ENCODE assay signal across 18 mouse cellular contexts in the genomic region with DNA sequence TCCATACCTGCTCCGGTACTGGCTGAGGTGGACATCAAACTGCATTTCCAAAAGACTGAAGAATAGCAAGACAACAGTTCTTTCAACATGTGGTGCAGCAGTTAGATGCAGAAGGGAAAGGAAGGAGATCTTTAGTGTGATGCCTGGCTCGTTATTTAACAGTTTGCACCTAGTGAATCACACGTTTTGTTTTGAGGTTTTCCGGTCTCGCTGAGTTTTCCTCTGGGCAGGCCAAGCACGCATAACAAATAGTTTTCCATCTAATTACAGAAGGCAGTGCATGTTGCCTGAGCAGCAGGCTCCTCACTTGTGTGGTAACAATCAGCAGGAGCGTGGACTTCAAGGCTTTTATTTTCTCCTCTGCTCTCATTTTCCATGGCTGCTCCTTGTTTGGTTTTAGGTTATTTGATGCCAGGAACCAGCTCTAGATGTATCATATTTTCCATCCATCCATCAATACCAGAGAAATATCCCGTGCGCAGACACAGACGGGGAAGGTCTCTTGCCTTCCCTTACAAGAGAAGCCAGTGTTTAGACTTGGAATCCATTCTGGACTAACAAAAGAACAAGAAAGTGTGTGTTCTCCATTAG.
A peak's percentile ranks its signal among the peaks of the same experiment; 100 is the strongest.
DNase-seq lines count a peak whose midpoint lies in the region; ATAC-seq and TF ChIP-seq lines count a peak whose summit lies in the region.
"Had no signal": no experiment of that assay in that cellular context is flagged by ENCODE, and none has a peak within 500 bp of the region (broad histone marks: within the 10 kb centered on the region; RNA-seq: fewer than 3 reads in every experiment).

No protein-coding gene starts in this region.

- no peak for TF ChIP-seq CTCF in liver, adult 2 months (IDR thresholded peaks at IDR 0.05; ENCODE audit: low read depth, low read length)
- TF ChIP-seq CTCF in stomach, postnatal 0 days (IDR thresholded peaks at IDR 0.05; ENCODE audit: low read depth) = no peak
- TF ChIP-seq CTCF in cerebellum, adult 2 months (IDR thresholded peaks at IDR 0.05; ENCODE audit: borderline replicate concordance, insufficient read depth, low read depth, low read length) = no peak

- TF ChIP-seq EP300 in stomach, postnatal 0 days (optimal IDR thresholded peaks at IDR 0.05) = no peak

- H3K36me3 ChIP-seq in liver, adult 2 months (ENCODE audit: control insufficient read depth, insufficient read depth, low read length) = no peaks in the 10 kb centered on the region
- H3K36me3 ChIP-seq in embryonic facial prominence, embryonic 13.5 days = no peaks in the 10 kb centered on the region
- no peaks in the 10 kb centered on the region for H3K36me3 ChIP-seq in limb, embryonic 11.5 days (ENCODE audit: control insufficient read depth, insufficient read depth, low read length)
- H3K36me3 ChIP-seq in stomach, postnatal 0 days (ENCODE audit: control insufficient read depth, insufficient read depth, low read length) = no peaks in the 10 kb centered on the region
- H3K36me3 ChIP-seq: heart, embryonic 12.5 days; intestine, embryonic 15.5 days; neural tube, embryonic 13.5 days had no signal

- peaks cover 20% of the 10 kb centered on the region for H3K4me1 ChIP-seq in liver, adult 2 months (ENCODE audit: control insufficient read depth, insufficient read depth, low read length)
- peaks cover 11% of the 10 kb centered on the region for H3K4me1 ChIP-seq in embryonic facial prominence, embryonic 13.5 days
- H3K4me1 ChIP-seq in limb, embryonic 11.5 days (ENCODE audit: control insufficient read depth, insufficient read depth, low read length) = no peaks in the 10 kb centered on the region
- no peaks in the 10 kb centered on the region; the same call in 1 of the 2 replicates for H3K4me1 ChIP-seq in stomach, postnatal 0 days (replicated peaks; ENCODE audit: control insufficient read depth, insufficient read depth)
- H3K4me1 ChIP-seq in cerebellum, adult 2 months (ENCODE audit: control insufficient read depth, insufficient read depth, low read length) = no peaks in the 10 kb centered on the region
- H3K4me1 ChIP-seq: heart, embryonic 12.5 days; intestine, embryonic 15.5 days had no signal

- no peaks in the 10 kb centered on the region for H3K27me3 ChIP-seq in liver, adult 2 months (ENCODE audit: control insufficient read depth, insufficient read depth, low read length)
- no peaks in the 10 kb centered on the region for H3K27me3 ChIP-seq in embryonic facial prominence, embryonic 13.5 days
- H3K27me3 ChIP-seq in limb, embryonic 11.5 days (ENCODE audit: control insufficient read depth, insufficient read depth, low read length) = no peaks in the 10 kb centered on the region
- H3K27me3 ChIP-seq in stomach, postnatal 0 days (ENCODE audit: control insufficient read depth, insufficient read depth, low read length) = no peaks in the 10 kb centered on the region
- H3K27me3 ChIP-seq in cerebellum, adult 2 months (ENCODE audit: control insufficient read depth, insufficient read depth, low read length) = no peaks in the 10 kb centered on the region
- H3K27me3 ChIP-seq: CH12.LX; heart, embryonic 12.5 days; intestine, embryonic 15.5 days; megakaryocyte, embryonic 14.5 days; neural tube, embryonic 13.5 days had no signal

- peak overlapping the region; percentile 10 for H3K27ac ChIP-seq in liver, adult 2 months (replicated peaks; ENCODE audit: insufficient read depth, low read depth, low read length)
- H3K27ac ChIP-seq in embryonic facial prominence, embryonic 13.5 days = peak overlapping the region; percentile 39; the same call in 1 of the 2 replicates
- 0 out of 2 replicates have a peak overlapping the region, but pooled peaks have one; percentile 25 for H3K27ac ChIP-seq in limb, embryonic 11.5 days (replicated peaks; ENCODE audit: low read depth, low read length)
- peak overlapping the region; percentile 67 for H3K27ac ChIP-seq in stomach, postnatal 0 days (replicated peaks)
- no peak overlapping the region for H3K27ac ChIP-seq in cerebellum, adult 2 months (ENCODE audit: insufficient read depth, low read length)
- H3K27ac ChIP-seq: intestine, embryonic 15.5 days; neural tube, embryonic 13.5 days had no signal

- H3K4me2 ChIP-seq in embryonic facial prominence, embryonic 13.5 days = no peak overlapping the region
- H3K4me2 ChIP-seq in limb, embryonic 11.5 days (ENCODE audit: low read depth, severe bottlenecking) = no peak overlapping the region
- H3K4me2 ChIP-seq in stomach, postnatal 0 days (replicated peaks; ENCODE audit: low read depth) = no peak overlapping the region
- H3K4me2 ChIP-seq: heart, embryonic 12.5 days; intestine, embryonic 15.5 days; neural tube, embryonic 13.5 days had no signal

- H3K4me3 ChIP-seq in liver, adult 2 months (ENCODE audit: insufficient read depth, low read depth, low read length) = no peak overlapping the region
- H3K4me3 ChIP-seq in embryonic facial prominence, embryonic 13.5 days = no peak overlapping the region
- no peak overlapping the region for H3K4me3 ChIP-seq in limb, embryonic 11.5 days (ENCODE audit: low read depth, low read length)
- no peak overlapping the region for H3K4me3 ChIP-seq in stomach, postnatal 0 days (ENCODE audit: low read depth, low read length)
- no peak overlapping the region for H3K4me3 ChIP-seq in cerebellum, adult 2 months (replicated peaks; ENCODE audit: insufficient read depth, low read depth, low read length)
- H3K4me3 ChIP-seq: heart, embryonic 12.5 days; intestine, embryonic 15.5 days; megakaryocyte, embryonic 14.5 days; neural tube, embryonic 13.5 days had no signal

- no peak for TF ChIP-seq POLR2A in liver, adult 2 months (IDR thresholded peaks at IDR 0.05; ENCODE audit: extremely low read depth, insufficient read depth, low read length)
- TF ChIP-seq POLR2A in cerebellum, adult 2 months (IDR thresholded peaks at IDR 0.05; ENCODE audit: borderline replicate concordance, insufficient read depth, low read length) = no peak

- H3K9ac ChIP-seq in liver, adult 2 months (ENCODE audit: low read depth, low read length) = no peak overlapping the region
- no peak overlapping the region for H3K9ac ChIP-seq in embryonic facial prominence, embryonic 13.5 days
- no peak overlapping the region for H3K9ac ChIP-seq in limb, embryonic 11.5 days (ENCODE audit: low read length)
- no peak overlapping the region for H3K9ac ChIP-seq in stomach, postnatal 0 days (ENCODE audit: low read length)
- H3K9ac ChIP-seq: heart, embryonic 12.5 days; intestine, embryonic 15.5 days; neural tube, embryonic 13.5 days had no signal

- DNase-seq in liver, adult 2 months (ENCODE audit: extremely low read depth, low read depth, low spot score) = no peak
- DNase-seq in liver = no peak
- DNase-seq in limb, embryonic 11.5 days (ENCODE audit: low spot score) = no peak
- no peak for DNase-seq in stomach, postnatal 0 days (ENCODE audit: low spot score)
- no peak for DNase-seq in cerebellum, adult 2 months
- no peak for DNase-seq in cerebellum, postnatal 25 days
- DNase-seq: gastrocnemius, postnatal 36 days; heart, postnatal 4 days; left cerebral cortex, postnatal 4 days; lung, postnatal 10 days; thymus, adult 2 months had no signal

- ATAC-seq in embryonic facial prominence, embryonic 13.5 days (ENCODE audit: insufficient number of reproducible peaks, insufficient read depth, low FRiP score, low TSS enrichment, low read depth) = no peak
- ATAC-seq in limb, embryonic 11.5 days (ENCODE audit: insufficient number of reproducible peaks, low FRiP score, low TSS enrichment, low read depth) = no peak
- ATAC-seq in stomach, postnatal 0 days (ENCODE audit: low FRiP score, low TSS enrichment) = peak; percentile 15; the same call in 1 of the 2 replicates
- ATAC-seq: forebrain, embryonic 16.5 days had no signal

- no peaks in the 10 kb centered on the region for H3K79me2 ChIP-seq in liver, adult 2 months (ENCODE audit: control insufficient read depth, insufficient read depth, low read length)

- 37% methylated on average over 10 of the region's 10 CpGs for WGBS in liver, adult 2 months
- WGBS in embryonic facial prominence, embryonic 13.5 days = 37% methylated on average over 10 of the region's 10 CpGs
- 58% methylated on average over 10 of the region's 10 CpGs for WGBS in limb, embryonic 11.5 days
- 60% methylated on average over 10 of the region's 10 CpGs for WGBS in stomach, postnatal 0 days
- 68% methylated on average over 10 of the region's 10 CpGs for WGBS in cerebellum, adult 2 months

- no peaks in the 10 kb centered on the region for H3K9me3 ChIP-seq in embryonic facial prominence, embryonic 13.5 days
- H3K9me3 ChIP-seq in limb, embryonic 11.5 days (ENCODE audit: control insufficient read depth, low read length) = no peaks in the 10 kb centered on the region
- no peaks in the 10 kb centered on the region for H3K9me3 ChIP-seq in stomach, postnatal 0 days (ENCODE audit: control insufficient read depth, low read length)
- H3K9me3 ChIP-seq: heart, embryonic 12.5 days; intestine, embryonic 15.5 days; megakaryocyte, embryonic 14.5 days; neural tube, embryonic 13.5 days had no signal
